Mouse (Mus musculus) liver (tissue): ENCODE measurements around the gene Tmtc3.
"Not testable (repeated sequence)": the region's sequence is repeated elsewhere in the genome, so short reads cannot be mapped to it uniquely, and the experiment has no call there.

ENCODE experiments used
- DNase-seq: peaks from one replicate; pipeline ENCODE4 v3.0.0-alpha.2; 2020; ENCODE audit warnings: mixed read lengths

The Tmtc3 gene

DNA sequence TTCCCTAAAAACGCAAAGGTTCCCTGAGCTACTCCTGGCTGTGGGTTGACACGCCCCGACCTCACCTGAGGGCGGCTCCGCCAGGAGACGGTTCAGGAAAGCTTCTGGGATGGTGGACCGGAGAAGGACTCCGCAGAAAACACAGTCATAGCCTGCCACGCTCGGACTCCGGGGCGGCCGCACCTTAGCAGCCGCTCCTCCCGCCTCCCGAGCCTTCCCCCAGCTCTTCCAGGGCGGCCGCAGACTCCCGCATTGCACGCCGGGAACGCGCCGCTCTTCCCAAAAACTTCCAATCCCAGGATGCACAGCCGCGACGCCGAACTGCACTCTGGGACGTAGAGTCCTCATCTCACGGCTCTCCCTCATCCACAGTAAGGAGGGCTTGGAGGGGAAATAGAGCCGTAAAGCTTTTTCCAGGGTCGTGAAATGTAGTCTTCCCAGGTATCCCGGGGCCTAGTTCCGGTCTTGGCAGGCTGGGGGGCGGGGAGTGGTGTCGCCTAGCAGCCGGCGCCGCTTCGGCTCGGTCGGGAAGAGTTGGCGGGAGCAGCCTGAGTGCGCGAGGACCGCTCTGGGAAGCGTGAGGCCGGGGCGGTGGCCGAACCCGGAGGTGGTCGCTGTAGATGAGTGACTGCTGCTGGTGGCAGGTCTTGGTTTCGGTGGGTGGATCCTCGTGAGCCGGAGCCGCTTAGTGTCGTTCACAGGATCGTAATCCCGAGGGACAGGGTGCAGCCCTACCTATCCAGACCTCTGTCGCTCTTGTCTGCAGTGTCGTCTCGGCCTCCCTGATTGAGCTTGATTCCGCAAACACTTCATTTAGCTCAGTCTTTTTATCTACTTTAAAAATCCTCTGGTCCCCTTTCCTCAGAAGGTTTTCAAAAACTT, at the start of gene Tmtc3, which contains the start of gene Cep290:
Gene Tmtc3, minus strand, starts transcription at position 254 of the 882 bp plus-strand sequence.
Gene Cep290, plus strand, starts transcription at position 462 of the 882 bp plus-strand sequence.
- DNase-seq, result peak; percentile 93

DNA sequence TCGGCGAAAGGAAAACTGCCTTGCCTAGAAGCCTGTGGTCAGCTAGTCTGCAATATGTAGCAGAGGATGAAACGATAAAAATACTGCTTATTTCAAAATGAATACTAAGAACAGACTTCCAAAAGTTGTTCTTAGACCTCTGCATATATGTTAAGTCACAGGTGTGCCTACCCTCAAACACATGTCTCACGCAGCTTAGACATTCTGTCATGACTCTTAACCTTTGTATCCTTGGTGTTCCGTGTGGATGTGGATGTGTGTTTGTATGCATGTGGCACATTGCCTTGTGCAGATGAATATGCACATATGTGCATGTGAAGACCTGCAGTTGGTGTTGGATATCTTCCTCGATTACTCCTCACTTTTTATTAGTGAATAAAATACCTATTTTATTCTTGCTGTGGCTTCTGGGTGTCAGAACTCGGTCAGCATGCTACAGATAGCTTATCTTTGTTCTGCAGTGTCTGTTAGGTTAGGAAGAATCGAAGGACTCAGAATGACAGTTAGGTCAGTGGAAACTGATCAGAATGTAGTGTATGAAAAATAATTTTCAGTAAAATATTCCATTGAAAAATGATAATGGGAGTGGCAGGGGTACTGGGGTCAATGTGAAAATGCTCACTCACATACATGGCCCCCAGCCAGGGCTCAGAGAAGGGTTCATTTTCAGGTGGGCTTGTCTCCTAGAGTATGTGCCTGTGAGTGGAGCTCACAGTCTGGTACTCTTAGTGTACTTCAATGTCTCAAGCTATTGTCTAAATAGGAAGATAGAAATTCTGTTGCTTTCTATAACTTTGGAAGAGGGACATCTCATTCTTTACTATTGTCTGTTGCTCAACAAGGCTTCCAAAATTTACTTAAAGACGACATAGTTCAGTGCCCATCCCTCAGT, 37.6 kb upstream of the Tmtc3 start:
- peak; percentile 7 for DNase-seq

DNA sequence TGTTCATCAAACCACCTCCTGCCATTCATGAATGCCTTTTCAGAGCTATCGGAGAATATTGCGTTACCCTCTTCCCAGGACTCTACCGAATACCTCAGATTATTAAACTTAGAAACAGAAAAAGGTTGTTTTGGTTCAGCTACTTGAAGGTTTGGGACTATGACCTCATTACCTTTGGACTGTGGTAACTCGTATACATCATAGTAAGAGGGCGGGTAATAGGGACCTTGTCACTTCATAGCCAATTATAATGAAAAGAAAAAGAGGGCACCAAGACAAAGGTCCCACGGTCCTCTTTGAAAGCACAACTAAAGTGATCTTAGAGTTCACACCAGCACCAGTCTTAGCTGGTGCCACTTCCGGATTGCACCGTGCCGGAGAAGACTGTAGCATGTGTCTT, 35.2 kb upstream of the Tmtc3 start:
- no peak for DNase-seq

DNA sequence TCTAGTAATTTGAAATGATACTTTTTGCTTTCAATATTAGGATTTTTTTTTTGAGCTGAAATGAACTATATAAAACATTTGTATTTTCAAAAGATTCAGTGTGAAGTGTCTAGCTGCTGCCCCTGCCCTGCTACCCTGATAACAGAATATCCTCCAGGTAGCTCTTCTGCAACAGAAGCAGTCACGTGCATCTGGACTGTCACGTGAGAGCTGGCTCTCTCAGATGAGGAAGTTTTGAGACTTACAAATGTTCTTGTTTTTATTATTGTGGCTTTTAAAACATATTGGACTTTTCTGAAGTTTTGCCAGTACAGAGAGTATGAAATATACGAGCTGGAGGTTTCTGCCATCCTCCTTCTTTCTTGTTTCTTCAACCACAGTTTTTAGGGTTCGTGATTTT, 34.5 kb upstream of the Tmtc3 start:
- DNase-seq, result no peak

DNA sequence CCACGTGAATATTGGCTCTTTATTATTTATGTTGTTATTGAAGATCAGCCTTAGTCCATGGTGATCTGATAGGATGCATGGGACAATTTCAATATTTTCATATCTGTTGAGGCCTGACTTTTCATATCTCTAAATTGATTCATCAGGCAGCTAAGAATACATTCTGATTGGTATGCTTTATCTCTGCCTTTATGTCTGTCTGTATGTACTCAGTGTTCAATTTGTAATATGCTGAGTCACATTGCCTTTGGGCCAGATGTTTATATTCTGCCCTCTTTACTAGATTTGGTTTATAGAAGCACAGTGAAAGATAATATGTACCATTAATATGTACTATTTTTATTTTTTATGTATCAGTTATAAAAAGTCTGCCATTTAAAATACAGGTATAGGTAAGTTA, 21.0 kb upstream of the Tmtc3 start:
- no peak for DNase-seq

DNA sequence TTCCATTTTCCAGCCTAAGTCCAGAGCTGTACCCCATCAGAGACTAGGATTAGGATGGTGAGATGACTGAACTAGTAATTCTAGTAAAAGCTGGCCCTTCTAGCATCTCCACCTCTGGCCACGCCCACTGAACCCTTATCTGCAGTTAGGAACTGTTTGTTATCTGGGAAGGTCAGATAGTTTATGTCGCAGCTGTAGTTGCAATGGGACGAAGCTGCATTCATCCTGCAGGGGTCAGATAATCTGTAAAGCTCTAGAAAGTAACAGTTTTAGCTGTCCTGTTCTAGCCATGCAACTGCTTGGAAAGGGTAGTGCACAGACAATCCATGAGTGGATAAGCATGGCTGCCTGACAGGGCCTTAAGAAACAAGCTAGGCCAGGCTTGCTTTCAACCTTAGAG, 11.2 kb upstream of the Tmtc3 start:
- DNase-seq, result peak; percentile 89

DNA sequence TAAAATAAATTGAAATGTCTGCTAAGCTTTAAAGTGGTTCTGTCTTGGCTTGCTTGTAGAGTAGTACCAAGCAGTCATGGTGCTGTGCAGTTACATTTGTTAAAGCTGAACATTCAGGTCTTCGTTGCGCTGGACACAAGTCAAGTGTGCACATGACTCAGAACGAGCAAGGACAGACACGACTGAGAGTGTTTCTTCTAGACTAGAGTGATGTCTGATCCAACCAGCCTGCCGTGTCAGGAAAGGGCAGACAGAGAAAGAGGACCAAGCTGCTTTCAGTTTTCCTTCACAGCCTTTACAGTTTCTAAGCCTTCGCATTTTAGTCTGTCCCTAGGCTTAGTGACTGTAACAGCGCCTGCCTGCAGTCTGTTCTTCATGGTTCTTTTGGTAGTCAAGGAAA, 4.8 kb upstream of the Tmtc3 start:
- DNase-seq, result no peak

DNA sequence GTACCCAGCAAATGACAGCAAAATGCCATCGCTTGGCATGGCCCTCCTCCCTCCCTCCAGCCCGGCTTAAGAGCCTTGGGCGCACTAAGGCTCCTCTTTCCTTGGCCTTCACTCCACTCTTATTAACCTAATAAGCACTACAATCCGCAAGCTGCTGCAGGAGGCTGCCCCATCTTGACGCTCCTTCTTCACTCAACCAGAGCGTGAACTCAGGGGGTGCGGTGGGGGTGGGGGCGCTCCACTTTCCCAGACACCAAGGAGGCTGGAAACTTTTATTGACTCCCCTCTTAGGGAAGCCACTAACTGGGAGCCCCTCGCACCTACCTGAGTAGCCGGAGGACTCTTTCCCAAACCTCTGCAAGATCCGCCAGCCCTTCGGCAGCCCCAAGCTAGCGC, 451 bp downstream of the Tmtc3 start:
- DNase-seq, result peak; percentile 37

DNA sequence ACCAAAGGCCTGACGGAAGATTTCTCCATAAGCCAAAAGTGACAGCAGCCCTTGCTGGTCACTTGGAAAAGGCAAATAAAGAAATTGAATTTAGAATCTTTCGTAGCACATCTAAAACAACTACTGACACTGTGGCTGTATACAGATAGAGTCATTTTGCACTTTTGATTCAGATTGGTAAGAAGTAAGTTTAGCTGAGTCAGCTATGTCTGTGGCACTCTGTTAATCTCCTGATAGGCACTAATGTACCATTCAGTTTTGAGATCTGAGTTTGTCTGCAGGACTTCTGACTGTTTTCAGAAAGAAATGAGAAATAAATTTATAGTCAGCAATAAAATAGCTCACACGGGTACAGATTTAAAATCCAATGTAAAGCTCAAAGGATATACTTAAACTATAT, 7.6 kb downstream of the Tmtc3 start:
- DNase-seq, result no peak

DNA sequence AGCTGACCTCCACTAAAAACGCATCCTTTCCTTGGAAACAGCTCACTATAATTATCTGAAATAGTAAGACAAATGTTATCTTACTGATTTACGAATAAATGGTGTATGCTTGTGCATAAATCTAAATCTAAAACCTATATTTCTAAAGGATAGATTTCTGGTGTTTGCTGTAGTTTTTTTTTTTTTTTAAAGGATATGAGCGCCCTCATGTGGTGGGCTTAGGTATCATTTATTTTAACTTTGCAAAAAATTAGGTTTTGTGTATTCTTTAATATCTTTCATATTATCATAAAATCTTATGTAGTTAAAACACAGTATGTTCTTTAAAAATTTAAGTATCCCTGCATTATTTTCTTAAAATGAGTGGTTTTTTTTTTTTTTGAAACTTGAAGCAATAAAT, 12.1 kb downstream of the Tmtc3 start:
- DNase-seq, result no peak

DNA sequence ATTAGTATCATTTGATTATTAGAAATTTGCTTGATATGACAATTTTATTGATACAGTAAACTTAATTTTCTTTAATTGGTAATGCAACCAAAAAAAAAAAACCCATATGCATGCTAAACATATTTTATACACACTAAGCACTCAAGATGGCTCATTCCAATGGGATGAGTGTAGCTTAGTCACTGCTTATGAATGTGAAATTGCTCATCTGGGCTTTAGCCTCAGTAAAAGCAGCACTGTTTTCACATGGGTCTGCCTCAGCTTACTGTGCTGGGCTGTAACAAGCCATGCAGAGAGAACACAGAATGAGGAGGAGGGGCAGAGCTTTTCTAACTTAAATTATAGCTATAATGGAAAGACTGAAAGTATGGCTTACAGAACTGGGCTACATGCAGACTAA, 26.6 kb downstream of the Tmtc3 start:
- no peak for DNase-seq

DNA sequence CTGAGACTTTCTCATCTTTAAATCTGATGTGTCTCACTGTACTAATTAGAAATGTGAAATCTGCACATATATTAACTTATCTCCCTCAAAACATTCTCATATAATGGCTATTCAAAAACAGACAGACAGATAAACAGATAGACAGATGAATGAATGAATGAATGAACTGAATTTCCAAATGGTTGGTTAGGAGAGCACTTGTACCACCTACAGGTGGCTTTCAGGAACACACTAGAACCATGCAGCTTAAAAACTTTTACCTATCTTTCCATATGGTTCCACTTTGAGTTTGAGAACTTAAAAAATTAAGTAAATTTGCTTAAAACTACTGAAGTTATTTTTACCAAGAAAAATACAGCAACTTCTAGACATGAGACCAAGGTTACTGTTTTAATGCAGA, 37.8 kb downstream of the Tmtc3 start:
- DNase-seq, result no peak

DNA sequence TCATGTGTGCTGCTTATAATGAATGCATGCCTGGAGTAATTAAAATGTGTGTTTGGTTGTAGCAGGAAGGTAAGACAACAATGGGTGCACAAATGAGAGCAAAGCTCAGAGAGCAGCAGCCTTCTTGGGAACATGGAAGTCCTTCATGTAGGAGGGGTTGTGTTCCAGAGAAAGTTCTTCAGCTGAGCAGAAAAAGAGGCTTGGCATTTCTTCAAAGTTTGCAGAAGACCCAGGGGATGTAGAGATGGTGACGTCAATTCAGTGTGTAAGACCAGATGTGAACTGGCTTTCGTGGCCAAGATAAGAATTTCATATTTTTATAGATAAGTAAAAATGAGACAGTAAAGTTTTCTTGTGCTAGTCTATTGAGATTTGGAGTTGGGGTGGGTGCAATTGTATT, 59.6 kb downstream of the Tmtc3 start:
- DNase-seq, result no peak

DNA sequence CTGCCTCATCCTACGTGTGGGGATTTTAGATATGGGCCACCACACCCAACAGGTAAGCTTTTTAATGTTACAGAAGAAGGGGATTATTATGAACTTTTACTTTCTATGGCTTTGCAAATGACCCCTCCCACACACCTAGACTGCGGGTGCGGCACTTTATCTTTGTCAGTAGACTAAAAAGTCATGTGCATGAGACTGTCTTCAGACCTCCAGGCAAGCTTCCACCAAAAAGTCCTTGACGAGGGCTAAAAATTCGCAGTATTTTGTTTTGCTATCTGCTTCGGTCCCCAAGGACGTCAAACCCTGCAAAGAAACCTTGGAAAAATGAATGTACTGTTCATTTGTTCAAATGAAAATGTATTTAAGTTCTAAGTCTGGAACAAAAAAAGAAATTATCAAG, 71.6 kb downstream of the Tmtc3 start:
- no peak for DNase-seq

DNA sequence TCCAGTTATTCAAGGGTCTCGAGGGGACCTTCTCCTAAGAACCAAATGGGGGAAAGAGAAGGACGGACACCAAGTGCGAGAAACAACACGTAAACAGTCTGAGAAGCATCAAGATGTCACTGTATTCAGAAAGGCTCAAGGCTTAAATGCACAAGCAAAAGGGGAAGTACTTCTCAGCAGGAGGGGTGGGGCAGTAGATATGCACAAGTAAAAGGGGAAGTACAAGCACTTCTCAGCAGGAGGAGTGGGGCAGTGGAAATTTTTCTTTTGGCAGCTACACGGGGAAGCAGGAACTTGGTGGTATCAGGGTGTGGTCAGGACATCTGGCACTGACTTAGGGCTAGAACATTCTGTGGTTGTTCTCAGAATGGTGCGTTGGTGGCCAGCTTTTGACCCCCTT, 84.8 kb downstream of the Tmtc3 start:
- DNase-seq, result not testable (repeated sequence)
